Mouse (Mus musculus) T-helper 1 cell (primary cell): ENCODE results near the gene Hspa1a.
"Not testable (repeated sequence)": the region's sequence is repeated elsewhere in the genome, so short reads cannot be mapped to it uniquely, and the experiment has no call there.

ENCODE experiments used
- in situ Hi-C: fragments of 300-600 bp; cut with MboI, MseI; formaldehyde crosslinking; loops from one replicate; pipeline ENCODE4 v1.15.1; 2025; ENCODE audit warnings: high pct_unique_total_duplicates

Hspa1a gene

GRCm38 (mm10) chr17:35001452-35002152, 29.6 kb upstream of the Hspa1a start:
- in situ Hi-C loops = no loop called here

DNA sequence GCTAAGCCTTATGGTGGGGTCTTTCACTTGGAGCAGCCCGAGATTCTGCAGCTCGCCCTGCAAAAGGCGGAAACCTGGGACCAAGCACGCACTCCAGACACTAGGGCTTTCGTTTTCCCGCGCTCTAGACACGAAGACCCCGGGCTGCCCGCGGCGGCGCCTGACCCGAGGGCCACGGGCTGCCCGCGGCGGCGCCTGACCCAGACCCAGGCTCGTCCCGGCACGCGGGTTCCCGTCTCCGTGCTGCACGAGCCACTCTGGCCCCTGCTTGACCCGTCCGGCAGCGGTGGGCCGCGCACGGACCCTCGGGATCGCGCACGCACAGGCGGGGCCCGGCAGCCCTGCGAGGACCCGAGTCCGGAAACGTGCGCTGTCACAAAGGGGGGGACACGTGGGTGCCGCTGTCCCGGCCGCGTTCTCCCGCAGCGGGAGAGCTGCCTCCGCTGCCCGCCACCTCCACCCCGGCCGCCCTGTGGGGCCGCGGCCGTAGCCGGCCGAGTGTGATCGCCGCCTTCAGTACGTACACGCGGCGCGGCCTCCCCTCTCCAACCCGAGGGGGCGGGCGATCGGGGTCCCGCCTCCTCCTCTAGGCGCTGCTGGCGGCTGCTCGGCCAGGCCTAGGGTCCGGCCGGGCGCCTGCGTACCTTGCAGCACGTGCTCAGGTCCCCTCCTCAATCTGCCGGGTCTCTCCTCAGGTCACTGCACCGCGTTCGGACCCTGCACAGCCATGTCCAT, 28.9 kb upstream of the Hspa1a start, which contains the start of gene Vars:
Gene Vars, plus strand, starts transcription at position 271 of the 735 bp plus-strand sequence.
- in situ Hi-C loops = no loop called here

DNA sequence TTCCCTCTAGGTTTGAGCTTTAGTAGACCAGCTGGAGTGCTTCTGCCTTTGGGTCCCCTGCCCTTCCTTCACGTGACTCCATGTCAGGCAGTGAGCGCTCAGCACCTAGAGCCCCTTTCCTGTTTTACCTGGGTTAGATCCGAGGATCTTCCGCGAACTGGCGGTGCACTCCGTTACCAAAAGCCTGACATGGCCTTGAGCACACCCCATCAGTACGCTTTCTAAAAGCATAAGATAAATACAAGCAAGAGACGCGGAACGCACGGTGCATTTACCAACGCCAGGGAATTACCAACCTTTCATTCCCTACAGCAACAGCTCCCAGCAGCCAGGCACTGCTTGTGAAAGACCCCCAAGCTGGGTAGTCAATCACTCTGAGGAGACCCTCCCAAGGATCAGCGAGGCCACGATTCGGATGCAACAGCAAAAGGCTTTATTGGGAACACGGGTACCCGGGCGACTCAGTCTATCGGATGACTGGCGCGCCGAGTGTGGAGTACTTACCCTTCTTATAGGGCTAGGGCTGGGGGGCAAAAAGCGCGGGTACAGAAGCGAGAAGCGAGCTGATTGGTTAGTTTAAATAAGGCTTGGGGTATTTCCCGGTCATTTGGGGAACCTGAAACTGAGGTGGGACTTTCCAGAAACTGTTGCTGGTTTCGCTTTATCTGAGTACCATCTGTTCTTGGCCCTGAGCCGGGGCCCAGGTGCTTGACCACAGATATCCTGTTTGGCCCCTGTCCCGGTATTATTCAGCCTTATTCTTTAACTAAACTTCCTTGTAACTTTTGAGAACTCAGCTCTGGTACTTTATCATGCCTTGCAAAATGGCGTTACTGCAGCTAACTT, 28.1 kb upstream of the Hspa1a start:
- in situ Hi-C loops = not testable (repeated sequence)

DNA sequence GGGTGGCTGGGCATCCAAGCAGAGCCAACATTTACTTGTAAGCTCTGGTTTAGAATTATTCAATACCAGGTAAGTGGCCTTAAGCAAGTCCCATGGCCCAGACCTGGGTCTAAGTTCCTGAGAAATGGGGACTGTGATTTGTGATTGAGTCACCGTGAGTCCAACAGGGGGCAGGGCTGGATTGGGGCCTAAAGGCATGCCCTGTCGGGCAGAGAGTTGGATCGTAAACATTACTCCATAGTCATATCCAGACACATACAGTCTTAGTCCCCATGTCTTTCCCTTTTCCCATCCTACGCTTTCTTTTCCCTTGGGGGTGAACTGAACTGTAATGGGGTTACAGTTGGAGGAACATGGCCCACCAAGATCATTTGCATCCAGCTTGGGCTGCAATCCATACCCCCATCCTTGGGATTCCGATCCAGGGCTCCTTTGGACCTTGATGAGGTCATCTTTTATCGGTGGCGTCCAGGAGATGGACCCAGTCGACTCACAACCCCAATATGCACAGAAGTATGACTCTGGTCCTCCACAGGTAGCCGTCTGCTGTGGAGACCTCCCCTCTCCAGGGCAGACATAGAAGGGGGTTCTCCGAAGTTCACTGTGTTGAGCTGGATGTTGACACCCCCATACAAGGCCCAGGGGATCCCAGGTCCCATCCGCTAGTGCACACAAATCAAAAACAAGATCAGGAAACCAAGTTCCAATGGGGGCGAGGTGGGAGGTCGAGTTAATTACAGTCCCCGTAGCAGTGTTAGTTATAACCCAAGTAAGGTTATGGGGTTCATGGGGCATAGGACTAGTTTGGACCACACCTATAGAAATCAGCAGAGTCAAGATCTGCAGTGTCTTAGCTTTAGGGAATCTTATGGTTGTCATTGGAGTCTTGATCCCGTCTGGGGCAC, 26.8 kb upstream of the Hspa1a start:
- in situ Hi-C loops = no loop called here

DNA sequence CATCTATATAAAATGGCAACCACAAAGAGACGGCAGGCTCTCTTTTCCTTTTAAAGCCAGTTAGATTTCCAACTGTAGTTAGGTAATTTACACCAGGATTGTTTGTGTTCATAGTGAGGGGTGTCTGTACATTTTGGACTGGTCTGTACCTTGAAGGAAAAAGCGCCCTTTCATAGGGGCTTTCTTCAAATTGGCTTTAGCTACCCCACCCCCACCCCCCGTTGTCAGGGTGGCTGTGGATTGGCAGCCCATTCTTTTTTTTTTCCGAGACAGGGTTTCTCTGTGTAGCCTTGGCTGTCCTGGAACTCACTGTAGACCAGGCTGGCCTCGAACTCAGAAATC, 25.2 kb upstream of the Hspa1a start:
- in situ Hi-C loops = no loop called here

DNA sequence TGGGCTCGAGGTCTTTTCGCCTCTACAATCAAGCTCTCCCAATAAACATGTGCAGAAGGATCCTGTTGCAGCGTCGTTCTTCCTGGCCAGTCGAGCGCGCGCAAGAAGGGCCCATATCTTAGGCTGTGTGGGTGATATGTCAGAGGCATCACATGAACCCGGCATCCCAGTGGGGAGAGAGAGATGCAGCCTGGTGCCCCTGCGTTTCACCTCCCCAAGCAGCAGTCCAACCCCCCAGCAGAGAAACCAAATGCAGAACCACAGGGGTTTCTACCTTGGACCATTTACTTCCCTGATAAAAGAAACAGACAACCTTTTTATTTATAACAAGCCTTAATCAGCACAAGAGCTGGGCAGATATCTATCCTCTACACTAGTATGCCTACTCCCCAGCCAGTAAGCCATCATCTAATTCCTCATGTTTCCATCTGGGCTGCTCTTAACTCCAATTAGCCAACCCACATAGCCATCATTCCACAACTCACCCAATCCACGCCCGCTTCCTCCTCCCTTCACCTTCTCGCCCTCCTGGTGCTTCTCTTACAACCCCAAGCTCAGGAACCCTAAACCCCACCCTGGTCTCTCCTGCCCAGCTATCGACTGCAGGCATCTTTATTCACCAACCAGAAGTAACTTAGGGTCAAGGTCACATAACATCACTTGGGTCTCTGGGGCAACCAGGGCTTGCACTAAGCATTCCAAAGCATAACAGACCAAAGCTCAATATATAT, 24.6 kb upstream of the Hspa1a start:
- in situ Hi-C loops = no loop called here

- in situ Hi-C loops = not testable (repeated sequence)
Observed at GRCm38 (mm10) chr17:34995927-34996326, 24.0 kb upstream of the Hspa1a start.

GRCm38 (mm10) chr17:34995192-34995591, 23.2 kb upstream of the Hspa1a start:
- in situ Hi-C loops = not testable (repeated sequence)

DNA sequence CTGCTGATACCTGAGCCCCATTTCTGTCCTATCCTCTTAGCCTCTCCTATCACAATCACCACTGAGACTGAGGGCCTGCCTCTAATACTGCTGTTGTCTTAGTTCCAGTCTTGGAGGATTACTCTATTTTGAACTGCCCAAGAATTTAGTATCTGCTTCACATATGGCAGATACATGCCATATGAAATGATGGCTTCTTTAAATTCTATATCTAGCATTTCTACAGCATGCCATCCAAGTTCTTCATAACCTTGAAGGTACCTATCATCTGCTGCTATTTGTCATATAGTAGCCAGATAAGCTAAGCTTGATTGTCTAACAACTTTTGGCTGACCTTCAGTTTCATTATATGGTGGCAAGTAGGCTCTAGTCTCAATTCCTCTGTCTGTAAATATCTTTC, 22.8 kb upstream of the Hspa1a start:
- in situ Hi-C loops = no loop called here

GRCm38 (mm10) chr17:34984218-34984617, 12.3 kb upstream of the Hspa1a start:
- in situ Hi-C loops = no loop called here

GRCm38 (mm10) chr17:34982328-34982727, 10.4 kb upstream of the Hspa1a start:
- in situ Hi-C loops = no loop called here

DNA sequence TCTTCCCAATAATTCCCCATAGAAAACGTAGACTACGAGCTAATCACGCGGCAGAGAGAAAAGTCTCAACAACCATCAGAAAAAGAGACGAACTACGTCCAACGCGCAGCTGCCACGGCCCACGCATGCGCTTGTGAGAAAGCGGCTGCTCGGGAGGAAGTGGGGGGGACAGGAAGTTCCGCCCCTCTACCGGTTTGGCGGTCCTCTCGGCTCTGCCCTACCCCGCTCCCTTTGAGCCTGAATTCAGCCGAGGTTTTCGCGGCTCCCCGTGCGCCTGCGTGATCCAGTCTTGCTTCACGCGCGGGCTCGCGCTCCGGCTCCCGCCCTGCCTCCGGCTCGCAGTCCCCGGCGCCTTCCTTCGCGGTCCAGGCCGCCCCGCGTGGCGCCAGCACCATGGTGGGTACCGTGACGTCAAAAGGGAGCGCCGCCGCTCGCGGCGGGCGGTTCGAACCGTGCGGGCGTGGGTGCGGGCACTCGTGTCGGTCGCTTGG, 9.8 kb upstream of the Hspa1a start, which contains the start of gene Lsm2:
Gene Lsm2, plus strand, starts transcription at position 173 of the 491 bp plus-strand sequence.
- in situ Hi-C loops = no loop called here

DNA sequence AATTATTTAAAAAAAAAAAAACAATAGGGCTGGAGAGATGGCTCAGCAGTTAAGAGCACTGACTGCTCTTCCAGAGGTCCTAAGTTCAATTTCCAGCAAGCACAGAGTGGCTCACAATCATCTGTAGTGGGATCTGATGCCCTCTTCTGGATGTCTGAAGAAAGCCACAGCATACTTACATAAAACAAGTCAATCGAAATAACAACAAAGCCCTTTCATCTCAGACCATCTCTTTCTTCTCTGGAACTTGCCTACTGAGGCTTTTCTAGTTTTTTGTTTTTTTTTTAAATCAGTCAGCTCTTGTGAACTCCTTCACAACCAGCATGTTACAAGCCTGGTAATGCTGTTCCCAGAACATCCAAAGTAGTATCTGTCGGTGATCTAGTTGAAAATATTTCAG, 8.7 kb upstream of the Hspa1a start:
- in situ Hi-C loops = no loop called here

DNA sequence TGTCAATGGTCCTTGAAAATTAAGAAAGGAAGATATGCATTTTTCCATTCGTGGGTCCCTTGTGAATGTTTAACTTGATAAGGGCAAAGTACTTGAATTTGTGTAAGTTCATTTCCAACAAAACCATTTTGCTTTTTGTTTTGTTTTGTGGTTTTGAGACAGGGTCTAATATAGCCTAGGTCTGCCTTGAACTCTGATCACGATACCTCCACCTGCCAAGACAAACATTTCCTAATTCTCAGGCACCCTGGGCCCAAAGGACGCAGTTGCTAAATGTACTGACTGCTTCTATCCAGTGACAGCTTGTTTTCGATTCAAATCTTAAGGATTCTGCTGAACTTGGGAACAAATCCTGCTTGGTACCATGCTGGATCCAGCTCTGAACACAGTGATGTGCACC, 7.7 kb upstream of the Hspa1a start:
- in situ Hi-C loops = no loop called here

DNA sequence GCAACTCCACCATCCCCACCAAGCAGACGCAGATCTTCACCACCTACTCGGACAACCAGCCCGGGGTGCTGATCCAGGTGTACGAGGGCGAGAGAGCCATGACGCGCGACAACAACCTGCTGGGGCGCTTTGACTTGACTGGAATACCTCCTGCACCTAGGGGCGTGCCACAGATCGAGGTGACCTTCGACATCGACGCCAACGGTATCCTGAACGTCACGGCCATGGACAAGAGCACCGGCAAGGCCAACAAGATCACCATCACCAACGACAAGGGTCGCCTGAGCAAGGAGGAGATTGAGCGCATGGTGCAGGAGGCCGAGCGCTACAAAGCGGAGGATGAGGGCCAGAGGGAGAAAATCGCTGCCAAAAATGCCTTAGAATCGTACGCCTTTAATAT, 6.3 kb upstream of the Hspa1a start:
- in situ Hi-C loops = no loop called here

DNA sequence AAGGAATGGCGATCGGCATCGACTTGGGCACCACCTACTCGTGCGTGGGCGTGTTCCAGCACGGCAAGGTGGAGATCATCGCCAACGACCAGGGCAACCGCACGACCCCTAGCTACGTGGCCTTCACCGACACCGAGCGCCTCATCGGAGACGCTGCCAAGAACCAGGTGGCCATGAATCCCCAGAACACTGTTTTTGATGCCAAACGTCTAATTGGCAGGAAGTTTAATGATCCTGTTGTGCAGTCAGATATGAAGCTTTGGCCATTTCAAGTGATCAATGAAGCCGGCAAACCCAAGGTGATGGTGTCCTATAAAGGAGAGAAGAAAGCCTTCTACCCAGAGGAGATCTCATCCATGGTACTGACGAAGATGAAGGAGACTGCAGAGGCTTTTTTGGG, 5.0 kb upstream of the Hspa1a start:
- in situ Hi-C loops = no loop called here

GRCm38 (mm10) chr17:34975581-34976492, 3.9 kb upstream of the Hspa1a start:
- in situ Hi-C loops = no loop called here

DNA sequence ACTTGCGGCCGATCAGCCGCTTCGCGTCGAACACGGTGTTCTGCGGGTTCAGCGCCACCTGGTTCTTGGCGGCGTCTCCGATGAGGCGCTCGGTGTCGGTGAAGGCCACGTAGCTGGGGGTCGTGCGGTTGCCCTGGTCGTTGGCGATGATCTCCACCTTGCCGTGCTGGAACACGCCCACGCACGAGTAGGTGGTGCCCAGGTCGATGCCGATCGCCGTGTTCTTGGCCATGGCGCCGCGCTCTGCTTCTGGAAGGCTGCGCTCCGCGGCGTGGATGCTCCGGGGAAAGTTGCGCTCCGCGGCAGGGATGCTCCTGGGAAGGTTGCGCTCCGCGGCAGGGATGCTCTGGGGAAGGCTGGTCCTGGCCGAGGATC, 275 bp downstream of the Hspa1a start:
- in situ Hi-C loops = not testable (repeated sequence)

- in situ Hi-C loops = not testable (repeated sequence)
Observed at GRCm38 (mm10) chr17:34970850-34971249, 1.1 kb downstream of the Hspa1a start.
